18 mouse cellular contexts compared by ENCODE assay signal in genomic region chr9:56032219-56032618, GRCm38 (mm10). TPM values are rescaled to one million over a fixed set of nuclear protein-coding genes. Genes with fewer than 3 reads are reported as not detected.
"Had no signal": no experiment of that assay in that cellular context is flagged by ENCODE, and none has a peak within 500 bp of the region (broad histone marks: within the 10 kb centered on the region; RNA-seq: fewer than 3 reads in every experiment).

No protein-coding gene starts in this region.

- H3K4me3 ChIP-seq: limb, embryonic 10.5 days; liver, embryonic 15.5 days; midbrain, embryonic 12.5 days; neural tube, embryonic 13.5 days; stomach, embryonic 15.5 days had no signal

- H3K9ac ChIP-seq: liver, embryonic 15.5 days; lung, embryonic 14.5 days; midbrain, embryonic 12.5 days; neural tube, embryonic 13.5 days; stomach, embryonic 15.5 days had no signal

- H3K4me1 ChIP-seq: limb, embryonic 10.5 days; liver, embryonic 15.5 days; midbrain, embryonic 12.5 days; neural tube, embryonic 13.5 days; stomach, embryonic 15.5 days had no signal

- H3K9me3 ChIP-seq: limb, embryonic 10.5 days; liver, embryonic 15.5 days; midbrain, embryonic 12.5 days; neural tube, embryonic 13.5 days; stomach, embryonic 15.5 days had no signal

- H3K27ac ChIP-seq: limb, embryonic 10.5 days; liver, embryonic 15.5 days; midbrain, embryonic 12.5 days; neural tube, embryonic 13.5 days; stomach, embryonic 15.5 days had no signal

- DNase-seq: kidney, adult 18-20 months; kidney, postnatal 10 days; lung, embryonic 14.5 days; retina, postnatal 1 day; right cerebral cortex, postnatal 14 days; thymus, adult 18-20 months; thymus, postnatal 14 days had no signal

- H3K36me3 ChIP-seq: limb, embryonic 10.5 days; liver, embryonic 15.5 days; midbrain, embryonic 12.5 days; neural tube, embryonic 13.5 days; stomach, embryonic 15.5 days had no signal

- ATAC-seq: midbrain, embryonic 16.5 days had no signal

- H3K4me2 ChIP-seq: liver, embryonic 11.5 days; liver, embryonic 15.5 days; lung, embryonic 14.5 days; midbrain, embryonic 12.5 days; neural tube, embryonic 13.5 days; stomach, embryonic 15.5 days had no signal

- H3K27me3 ChIP-seq: liver, embryonic 15.5 days; midbrain, embryonic 12.5 days; neural tube, embryonic 13.5 days; stomach, embryonic 15.5 days had no signal

RNA-seq across cellular contexts. Expression of gene 4930563M21Rik, which starts 21.9 kb away (rescaled TPM):
- polyA plus RNA-seq: kidney, embryonic 14.5 days; large intestine, adult 2 months; limb, embryonic 10.5 days; limb, embryonic 14.5 days; liver, embryonic 11.5 days; liver, embryonic 15.5 days; lung, embryonic 14.5 days; midbrain, embryonic 12.5 days; midbrain, embryonic 16.5 days; neural tube, embryonic 13.5 days; spleen, adult 2 months; stomach, embryonic 15.5 days had no signal
